Mouse (Mus musculus) embryonic facial prominence, embryonic 10.5 days (tissue): ENCODE results near the gene Klhl29. TPM values are rescaled to one million over a fixed set of nuclear protein-coding genes. Genes with fewer than 3 reads are reported as not detected.

Experiments used
- DNase-seq: peaks from one replicate; pipeline ENCODE4 v3.0.0-alpha.2; 2017; ENCODE audit warnings: low spot score
- H3K27ac ChIP-seq: fragments of 300-500 bp; sonication (generic); replicated peaks from 2 replicates; pipeline ENCODE4 v1.5.1; 2016; ENCODE audit warnings: mild to moderate bottlenecking
- H3K27me3 ChIP-seq: fragments of 300-500 bp; sonication (generic); replicated peaks from 2 replicates; pipeline ENCODE4 v1.6.1; 2016; ENCODE audit warnings: low read depth, mild to moderate bottlenecking; ENCODE audit not compliant: poor library complexity, severe bottlenecking
- H3K36me3 ChIP-seq: fragments of 300-500 bp; sonication (generic); replicated peaks from 2 replicates; pipeline ENCODE4 v1.6.1; 2016; ENCODE audit warnings: mild to moderate bottlenecking, moderate library complexity
- H3K4me1 ChIP-seq: fragments of 300-500 bp; sonication (generic); 2 replicates; pipeline ENCODE4 v1.6.1; 2016
- H3K4me3 ChIP-seq: fragments of 300-500 bp; sonication (generic); 2 replicates; pipeline ENCODE4 v1.5.1; 2016; ENCODE audit warnings: mild to moderate bottlenecking, moderate library complexity
- H3K9me3 ChIP-seq: fragments of 300-500 bp; sonication (generic); 2 replicates; pipeline ENCODE4 v1.6.1; 2016; ENCODE audit warnings: mild to moderate bottlenecking
- WGBS: fragments of 180-500 bp; shearing (Covaris S2); methylation state at CpG from one replicate; pipeline ENCODE4 v1.1.7; 2016; 5-methylcytosine and 5-hydroxymethylcytosine counted together
- polyA plus RNA-seq: library from polyadenylated mRNA; unstranded; fragments of >200 nt; fragmentation: Nextera tagmentation; extraction: Ambion mirVana; gene quantifications from 2 replicates; pipeline ENCODE4 v1.2.1, GENCODE M21; 2016

The Klhl29 gene
- polyA plus RNA-seq, 1 experiment from 2014 or later: 1.00 TPM

DNA sequence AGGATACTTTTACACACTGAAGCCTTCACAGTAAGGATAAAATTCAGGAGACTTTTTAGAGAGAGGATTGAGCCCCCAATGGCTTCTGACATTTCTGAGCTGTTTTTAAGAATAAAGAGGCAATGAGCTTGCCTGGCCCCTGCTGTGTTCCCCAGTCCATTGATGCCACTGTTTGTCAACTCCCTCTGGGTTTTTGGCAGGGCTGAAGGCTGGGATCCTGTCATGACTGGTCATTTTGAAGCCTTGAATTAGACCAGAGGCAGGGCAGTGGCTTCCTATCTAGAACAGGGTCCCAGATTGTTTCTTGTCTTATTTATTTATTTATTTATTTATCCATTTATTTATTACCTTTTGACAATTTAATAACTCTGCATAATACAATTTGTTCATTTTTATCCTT is 6.2 kb upstream of the Klhl29 start:
- H3K4me3 ChIP-seq: no peak overlapping the region
- H3K36me3 ChIP-seq: no peaks in the 10 kb centered on the region
- no peak overlapping the region for H3K27ac ChIP-seq
- no peaks in the 10 kb centered on the region for H3K9me3 ChIP-seq
- H3K27me3 ChIP-seq: peaks cover 22% of the 10 kb centered on the region
- H3K4me1 ChIP-seq: peaks cover 2% of the 10 kb centered on the region
- no peak for DNase-seq

DNA sequence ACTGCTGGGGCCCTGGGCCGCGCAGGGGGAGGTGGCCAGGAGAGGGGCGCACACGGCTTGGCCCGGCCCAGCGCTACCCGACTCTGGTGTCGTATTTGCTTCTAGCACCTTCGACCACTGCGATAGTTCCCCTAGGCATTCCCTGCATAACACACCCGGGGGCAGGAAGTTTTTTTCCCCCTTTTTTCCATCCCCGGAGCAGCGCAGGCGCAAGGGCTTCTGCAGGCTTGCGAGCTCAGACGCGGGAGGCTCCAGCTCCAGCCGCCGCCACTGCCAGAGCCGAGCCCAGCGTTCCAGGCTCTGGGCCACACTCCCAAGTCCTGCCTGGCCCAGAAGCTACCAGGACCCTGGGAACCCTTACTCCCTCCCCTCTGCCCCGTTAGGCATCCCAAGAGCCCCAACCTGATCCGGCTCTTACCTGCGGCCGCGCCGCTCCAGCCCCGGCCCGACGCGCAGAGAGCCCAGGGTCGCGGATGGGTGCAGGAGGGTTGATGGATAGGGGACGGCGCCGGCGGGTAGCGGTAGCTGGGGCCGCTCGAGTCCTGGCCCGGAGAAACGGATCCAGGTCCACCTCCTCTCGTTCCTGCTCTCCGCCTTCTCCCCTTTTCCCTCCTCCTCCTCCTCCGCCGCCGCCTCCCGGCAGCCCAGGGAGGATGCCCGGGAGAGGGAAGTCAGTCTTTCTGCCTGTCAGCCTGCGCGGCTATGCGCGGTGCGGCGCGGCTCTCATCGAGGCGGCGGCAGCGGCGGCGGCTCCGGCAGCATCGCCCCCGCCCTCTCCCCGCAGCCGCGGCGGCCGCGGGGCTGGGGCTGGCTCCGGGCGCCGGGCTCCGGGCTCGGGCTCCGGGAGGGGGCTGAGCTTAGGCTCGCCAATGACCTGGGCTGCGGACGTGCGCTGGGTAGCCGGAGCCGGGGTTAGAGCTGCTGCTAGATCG is 532 bp downstream of the Klhl29 start:
- peaks cover 70% of the 10 kb centered on the region for H3K27me3 ChIP-seq

DNA sequence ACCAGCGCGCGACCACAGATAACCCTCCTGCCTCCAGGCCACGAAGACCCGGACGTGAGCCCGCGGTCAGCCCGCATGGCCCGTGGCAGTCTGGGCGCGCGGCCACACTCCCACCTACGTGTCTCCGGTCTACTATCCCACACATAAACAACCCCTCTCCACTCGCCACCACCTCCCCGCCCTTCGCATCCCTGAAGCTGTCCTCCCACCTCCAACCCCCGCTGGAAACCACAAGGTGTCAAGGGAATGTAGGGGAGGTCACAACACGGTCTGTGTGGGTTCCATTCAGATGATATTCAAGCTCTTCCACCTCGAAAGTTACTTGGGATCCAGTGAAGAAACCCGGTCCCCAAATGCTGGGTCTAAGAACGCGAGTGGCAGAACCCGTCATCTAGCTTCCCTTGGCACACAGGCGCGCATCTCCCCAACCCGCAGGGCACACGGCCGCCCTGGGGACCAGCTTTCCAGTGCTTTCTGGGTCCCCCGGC is 1.2 kb downstream of the Klhl29 start:
- Histone ChIP-seq H3K27ac (peak overlapping the region; percentile 90; the same call in 1 of the 2 replicates), H3K27me3 (peaks cover 66% of the 10 kb centered on the region), H3K9me3 (no peaks in the 10 kb centered on the region), H3K36me3 (no peaks in the 10 kb centered on the region), H3K4me1 (peaks cover 31% of the 10 kb centered on the region), H3K4me3 (peak overlapping the region; percentile 86)
- peak; percentile 61 for DNase-seq
- under 1% methylated on average over 31 of the region's 31 CpGs for WGBS

More for the DNA sequence above, 532 bp downstream of the Klhl29 start:
- DNase-seq: peak; percentile 70
- peak overlapping the region; percentile 86 for H3K4me3 ChIP-seq
- H3K27ac ChIP-seq: peak overlapping the region; percentile 90
- H3K4me1 ChIP-seq: peaks cover 31% of the 10 kb centered on the region
- under 1% methylated on average over 84 of the region's 84 CpGs for WGBS
- H3K9me3 ChIP-seq: no peaks in the 10 kb centered on the region
- H3K36me3 ChIP-seq: no peaks in the 10 kb centered on the region

DNA sequence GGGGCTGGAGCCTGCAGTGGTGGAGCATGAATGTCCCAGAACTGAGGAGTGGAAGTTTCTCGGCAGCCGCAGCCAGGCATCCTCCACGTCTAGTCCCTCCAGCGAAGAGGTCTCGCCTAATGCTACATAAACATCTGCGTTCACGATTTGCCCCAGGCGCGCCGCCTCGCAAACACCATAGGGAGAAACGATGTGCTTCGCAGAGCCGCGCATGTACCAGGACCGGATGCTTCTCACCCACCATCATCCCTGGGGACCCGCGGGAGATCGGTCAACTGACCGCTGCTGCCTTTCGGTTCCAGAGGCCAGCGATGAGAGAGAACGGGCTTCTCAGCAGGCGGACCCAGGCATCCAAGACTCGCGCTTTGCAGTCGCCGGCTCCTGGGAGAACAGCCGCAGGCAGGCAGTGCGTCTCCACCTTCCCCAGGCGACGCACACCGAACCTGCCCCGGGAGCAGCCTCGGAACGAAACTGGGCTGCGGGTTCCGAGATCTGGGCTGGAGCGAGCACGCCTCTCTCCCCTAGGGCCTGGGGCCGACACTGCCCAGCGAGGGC is 1.8 kb downstream of the Klhl29 start:
- Histone ChIP-seq H3K36me3 (no peaks in the 10 kb centered on the region), H3K27me3 (peaks cover 62% of the 10 kb centered on the region), H3K27ac (peak overlapping the region; percentile 90; the same call in 1 of the 2 replicates), H3K4me1 (peaks cover 31% of the 10 kb centered on the region), H3K4me3 (peak overlapping the region; percentile 86), H3K9me3 (no peaks in the 10 kb centered on the region)
- peak; percentile 64 for DNase-seq
- under 1% methylated on average over 42 of the region's 42 CpGs for WGBS

DNA sequence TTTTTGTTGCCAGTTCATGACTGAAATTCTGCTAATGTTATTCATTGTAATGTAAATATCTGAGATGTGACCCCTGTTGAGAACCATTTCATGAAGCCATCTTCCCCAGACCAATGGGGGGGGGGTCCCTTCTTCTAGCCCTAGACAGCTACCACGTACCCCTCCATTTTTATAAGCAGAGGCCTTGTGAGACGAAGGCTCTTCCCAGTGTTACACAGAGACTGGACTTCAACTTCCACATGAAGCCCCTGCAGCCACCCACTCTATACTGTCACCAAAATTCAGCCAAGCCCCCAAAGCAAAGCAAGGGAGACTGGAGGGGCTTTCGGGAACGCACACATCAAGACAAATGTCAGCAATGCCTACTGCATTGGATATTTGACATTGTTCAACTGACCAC is 6.1 kb downstream of the Klhl29 start:
- Histone ChIP-seq H3K27ac (no peak overlapping the region), H3K4me3 (no peak overlapping the region), H3K9me3 (no peaks in the 10 kb centered on the region), H3K36me3 (no peaks in the 10 kb centered on the region), H3K4me1 (peaks cover 16% of the 10 kb centered on the region), H3K27me3 (peaks cover 39% of the 10 kb centered on the region)
- no peak for DNase-seq
- 90% methylated on average over 4 of the region's 4 CpGs for WGBS

DNA sequence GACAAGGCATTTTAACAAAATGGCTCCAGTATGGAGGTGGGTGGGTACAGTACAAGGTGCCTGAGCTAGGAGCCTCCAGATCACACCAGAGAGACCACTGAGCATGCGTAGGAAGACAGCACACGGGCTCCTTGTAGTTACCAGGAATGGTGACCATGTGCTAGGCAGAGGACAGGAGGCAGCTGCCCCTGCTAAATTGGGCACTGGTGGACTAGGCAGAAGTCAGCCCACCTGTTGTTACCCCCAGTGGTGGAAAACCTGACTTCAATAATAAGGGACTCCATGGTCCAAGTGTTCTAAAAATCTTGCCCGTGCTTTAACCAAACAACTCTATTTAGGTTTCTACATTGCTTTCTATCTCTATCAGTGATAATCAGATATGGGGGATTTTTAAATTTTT is 10.6 kb downstream of the Klhl29 start:
- Histone ChIP-seq H3K4me3 (no peak overlapping the region), H3K9me3 (no peaks in the 10 kb centered on the region), H3K27me3 (0 out of 2 replicates have a peak, but pooled peaks cover 3% of the 10 kb centered on the region), H3K36me3 (no peaks in the 10 kb centered on the region), H3K4me1 (no peaks in the 10 kb centered on the region), H3K27ac (no peak overlapping the region)
- WGBS: 88% methylated on average over 3 of the region's 3 CpGs
- no peak for DNase-seq

DNA sequence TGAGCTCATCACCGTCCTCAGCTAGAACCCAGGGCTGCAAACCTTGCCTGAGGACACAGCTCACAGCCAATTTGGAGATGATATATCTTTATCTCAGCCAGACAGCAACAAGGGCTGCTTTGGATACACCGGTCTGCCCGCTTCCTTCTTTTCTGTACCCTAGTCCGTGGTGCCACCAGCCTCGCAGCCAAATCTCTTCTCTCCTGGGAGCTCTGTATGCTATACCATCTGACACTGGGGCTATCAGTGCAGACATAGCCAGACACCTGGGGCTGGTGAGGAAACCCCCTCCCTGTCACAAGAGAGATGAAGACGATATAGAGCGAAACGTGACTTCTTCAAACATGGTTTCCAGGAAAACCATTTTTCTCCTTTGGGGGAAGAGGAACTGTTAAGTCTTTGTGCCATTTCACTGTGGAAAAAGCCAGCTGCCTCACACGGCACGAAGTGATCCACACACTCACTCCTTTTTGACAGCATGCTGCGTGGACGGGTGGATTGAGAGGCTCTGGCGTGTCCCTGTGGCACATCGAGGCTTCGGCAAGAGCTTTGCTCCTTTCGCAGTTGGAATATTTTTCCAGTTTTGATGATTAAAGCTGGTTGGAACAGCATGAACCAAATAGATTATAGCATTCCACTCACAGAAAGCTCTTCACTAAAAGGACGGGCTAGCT is 11.4 kb downstream of the Klhl29 start:
- no peak for DNase-seq
- no peaks in the 10 kb centered on the region; the same call in 1 of the 2 replicates for H3K4me1 ChIP-seq
- H3K9me3 ChIP-seq: no peaks in the 10 kb centered on the region
- H3K4me3 ChIP-seq: no peak overlapping the region
- H3K27me3 ChIP-seq: 0 out of 2 replicates have a peak, but pooled peaks cover 3% of the 10 kb centered on the region
- WGBS: 91% methylated on average over 17 of the region's 17 CpGs
- H3K27ac ChIP-seq: no peak overlapping the region
- no peaks in the 10 kb centered on the region for H3K36me3 ChIP-seq

DNA sequence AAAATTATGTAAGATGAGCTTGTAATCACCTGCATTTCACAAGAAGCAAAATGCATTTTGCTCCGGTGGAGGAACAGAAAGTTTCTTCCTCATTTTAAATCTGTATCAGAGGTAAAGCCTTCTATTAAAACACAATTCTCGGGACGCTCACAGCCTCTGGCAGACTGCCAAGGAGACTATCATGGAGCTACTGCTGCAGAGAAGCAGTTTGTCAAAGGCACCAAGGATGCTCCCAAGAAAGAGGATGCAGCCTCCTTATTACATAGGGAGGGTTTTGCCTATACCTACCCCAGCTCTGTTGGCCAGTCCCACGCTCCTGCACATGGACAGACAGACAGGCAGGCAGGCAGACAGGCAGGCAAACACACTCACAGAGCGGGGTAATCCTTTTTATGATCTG is 16.4 kb downstream of the Klhl29 start:
- DNase-seq: no peak
- 74% methylated on average over 5 of the region's 5 CpGs for WGBS
- H3K27ac ChIP-seq: no peak overlapping the region
- no peaks in the 10 kb centered on the region for H3K27me3 ChIP-seq
- no peaks in the 10 kb centered on the region; the same call in 1 of the 2 replicates for H3K4me1 ChIP-seq
- no peaks in the 10 kb centered on the region for H3K36me3 ChIP-seq
- H3K9me3 ChIP-seq: no peaks in the 10 kb centered on the region
- H3K4me3 ChIP-seq: no peak overlapping the region

DNA sequence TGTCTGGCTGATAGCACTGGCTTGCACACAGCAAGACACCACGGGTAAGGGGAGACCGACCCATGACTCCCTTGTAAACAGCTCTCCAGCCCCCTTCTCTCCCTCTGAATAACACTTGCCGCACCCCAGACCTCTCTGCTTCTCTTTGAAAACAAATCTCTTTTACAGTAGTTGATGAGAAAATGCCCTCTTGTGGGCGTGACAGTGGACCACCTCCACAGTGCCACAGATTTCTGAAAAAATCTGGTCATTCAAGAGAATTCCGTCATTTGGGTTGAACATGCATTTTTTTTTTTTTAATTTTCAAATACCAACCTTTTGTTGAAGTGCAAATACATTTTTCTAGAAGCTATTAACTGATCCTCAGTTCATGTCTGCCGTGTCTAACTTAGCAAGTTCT is 17.0 kb downstream of the Klhl29 start:
- H3K27ac ChIP-seq: no peak overlapping the region
- no peaks in the 10 kb centered on the region for H3K27me3 ChIP-seq
- H3K4me3 ChIP-seq: no peak overlapping the region
- H3K36me3 ChIP-seq: no peaks in the 10 kb centered on the region
- no peaks in the 10 kb centered on the region for H3K9me3 ChIP-seq
- 65% methylated on average over 6 of the region's 6 CpGs for WGBS
- DNase-seq: no peak
- no peaks in the 10 kb centered on the region; the same call in 1 of the 2 replicates for H3K4me1 ChIP-seq

DNA sequence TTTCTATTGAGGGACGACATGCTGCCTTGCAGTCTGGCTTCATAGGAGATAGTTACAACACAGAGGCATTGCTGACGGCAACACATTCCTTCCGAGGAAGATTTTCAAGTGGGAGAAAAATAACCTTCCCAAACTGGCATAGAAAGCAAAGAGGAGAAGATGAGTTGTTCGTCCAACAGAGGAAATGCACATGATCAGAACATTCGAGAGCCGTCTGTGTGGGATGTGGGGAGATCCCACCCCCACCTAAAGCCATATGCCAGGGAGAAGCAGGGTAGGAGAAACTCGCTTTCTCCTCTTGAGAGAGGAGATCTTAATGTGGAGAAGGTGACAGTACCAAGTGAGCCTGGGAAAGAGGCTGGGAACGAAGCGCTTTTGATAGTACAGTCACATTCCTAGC is 22.1 kb downstream of the Klhl29 start:
- DNase-seq: no peak
- no peaks in the 10 kb centered on the region for H3K27me3 ChIP-seq
- no peak overlapping the region for H3K27ac ChIP-seq
- WGBS: 90% methylated on average over 9 of the region's 9 CpGs
- no peaks in the 10 kb centered on the region for H3K36me3 ChIP-seq
- H3K9me3 ChIP-seq: no peaks in the 10 kb centered on the region
- 0 out of 2 replicates have a peak, but pooled peaks cover 7% of the 10 kb centered on the region for H3K4me1 ChIP-seq
- H3K4me3 ChIP-seq: no peak overlapping the region

DNA sequence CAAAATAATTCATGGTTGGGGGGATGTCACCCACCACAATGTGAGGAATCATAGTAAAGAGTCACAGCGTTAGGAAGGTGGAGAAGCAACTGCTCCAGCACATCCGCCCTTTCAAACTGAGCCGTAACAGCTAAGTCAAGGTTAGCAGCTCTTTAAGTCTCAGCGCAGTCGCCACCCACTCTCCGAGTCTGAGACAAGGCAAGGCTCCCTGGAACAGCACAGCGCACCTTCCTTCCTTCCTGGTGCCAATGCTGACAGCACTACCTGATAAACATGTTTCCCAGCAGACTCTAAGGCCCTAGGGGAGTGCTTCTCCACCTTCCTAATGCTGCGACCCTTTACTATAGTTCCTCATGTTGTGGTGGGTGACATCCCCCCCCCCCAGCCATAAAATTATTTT is 22.7 kb downstream of the Klhl29 start:
- H3K27me3 ChIP-seq: no peaks in the 10 kb centered on the region
- no peaks in the 10 kb centered on the region for H3K36me3 ChIP-seq
- no peak overlapping the region for H3K4me3 ChIP-seq
- H3K4me1 ChIP-seq: peaks cover 7% of the 10 kb centered on the region; the same call in 1 of the 2 replicates
- WGBS: 92% methylated on average over 8 of the region's 8 CpGs
- no peaks in the 10 kb centered on the region for H3K9me3 ChIP-seq
- H3K27ac ChIP-seq: no peak overlapping the region
- DNase-seq: no peak

DNA sequence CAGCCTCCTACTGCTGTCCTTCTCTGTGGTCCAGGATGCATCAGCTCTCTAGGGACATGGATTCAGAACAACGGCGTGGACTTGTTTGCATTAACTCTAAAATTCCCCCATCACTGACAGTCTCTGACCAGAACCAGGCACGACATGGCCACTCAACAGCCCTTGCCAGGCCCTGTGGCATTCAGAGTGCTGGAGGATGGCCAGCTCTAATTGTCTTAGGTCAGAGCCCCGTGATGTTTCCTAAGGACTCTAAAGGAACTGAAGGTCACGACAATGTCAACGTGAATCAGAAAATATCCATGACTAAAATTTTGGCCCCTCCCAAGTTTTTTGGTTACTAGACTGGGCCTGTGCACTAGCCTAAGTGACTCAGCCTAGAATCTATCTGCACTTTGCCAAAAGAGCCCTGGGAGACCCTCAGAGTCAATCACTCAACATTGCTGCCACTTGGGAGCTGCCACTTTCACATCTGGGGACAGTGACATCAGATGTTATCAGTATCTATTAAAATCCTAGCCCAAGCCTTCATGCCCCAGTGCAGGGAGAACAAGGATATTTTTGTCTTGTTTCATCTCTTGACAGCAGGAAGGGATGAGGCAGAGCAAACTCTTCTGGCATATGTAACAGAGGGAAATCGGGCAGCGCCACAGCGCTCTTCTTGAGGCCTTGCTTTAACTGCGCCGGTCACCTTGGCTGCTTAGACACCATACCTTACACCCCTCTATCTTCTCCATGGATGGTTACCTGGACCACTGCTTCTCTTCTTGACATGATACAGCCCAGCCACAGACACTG is 24.8 kb downstream of the Klhl29 start:
- no peaks in the 10 kb centered on the region for H3K27me3 ChIP-seq
- H3K9me3 ChIP-seq: no peaks in the 10 kb centered on the region
- no peak overlapping the region for H3K4me3 ChIP-seq
- no peak for DNase-seq
- H3K4me1 ChIP-seq: peaks cover 7% of the 10 kb centered on the region
- H3K27ac ChIP-seq: no peak overlapping the region
- 84% methylated on average over 11 of the region's 11 CpGs for WGBS
- no peaks in the 10 kb centered on the region for H3K36me3 ChIP-seq
